Mouse (Mus musculus) G1E (cell line): ENCODE data around the gene Midn. TPM values are rescaled to one million over a fixed set of nuclear protein-coding genes. Genes with fewer than 3 reads are reported as not detected.

Experiments
- ATAC-seq: 2 replicates; pipeline ENCODE4 v1.8.0; 2016; ENCODE audit warnings: mild to moderate bottlenecking; ENCODE audit not compliant: insufficient number of reproducible peaks, poor library complexity, low FRiP score, severe bottlenecking; ENCODE audit errors: extremely low read depth
- DNase-seq: peaks from one replicate; pipeline ENCODE4 v3.0.0; 2012; ENCODE audit warnings: low spot score
- H3K27me3 ChIP-seq: 2 replicates; pipeline ENCODE4 v1.6.1; 2012; ENCODE audit warnings: mild to moderate bottlenecking, low read length, inconsistent platforms; ENCODE audit not compliant: insufficient read depth
- H3K36me3 ChIP-seq: replicated peaks from 2 replicates; pipeline ENCODE3; 2012; ENCODE audit warnings: mild to moderate bottlenecking, inconsistent platforms
- H3K4me1 ChIP-seq: 2 replicates; pipeline ENCODE4 v1.6.1; 2012; ENCODE audit warnings: low read depth, low read length, inconsistent platforms, mixed read lengths; ENCODE audit not compliant: insufficient read depth
- H3K4me3 ChIP-seq: 2 replicates; pipeline ENCODE4 v1.5.1; 2012; ENCODE audit warnings: low read depth, mild to moderate bottlenecking, inconsistent platforms, low read length, moderate library complexity, mixed read lengths
- H3K9me3 ChIP-seq: replicated peaks from 2 replicates; pipeline ENCODE4 v1.6.1; 2012; ENCODE audit warnings: inconsistent platforms
- CTCF ChIP-seq: IDR thresholded peaks from 2 replicates; pipeline ENCODE4 v1.5.1; 2012; ENCODE audit warnings: low read depth, low read length, inconsistent platforms, mixed read lengths
- GATA1 ChIP-seq: IDR thresholded peaks from 2 replicates; pipeline ENCODE4 v1.6.1; 2012; ENCODE audit warnings: borderline replicate concordance, low read length, inconsistent platforms, mixed read lengths
- GATA2 ChIP-seq: IDR thresholded peaks from 2 replicates; pipeline ENCODE4 v1.6.1; 2012; ENCODE audit warnings: low read depth, low read length, inconsistent platforms, borderline replicate concordance
- POLR2AphosphoS5 ChIP-seq: IDR thresholded peaks from 2 replicates; pipeline ENCODE4 v1.6.1; 2012; ENCODE audit warnings: low read depth, low read length, inconsistent platforms; ENCODE audit not compliant: insufficient replicate concordance
- TAL1 ChIP-seq: conservative IDR thresholded peaks from 2 replicates; pipeline ENCODE4 v1.6.1; 2012; ENCODE audit warnings: low read depth, low read length, inconsistent platforms, mixed read lengths
- polyA plus RNA-seq: library from polyadenylated mRNA; stranded (reverse); fragments of >175 nt; gene quantifications from 2 replicates; pipeline ENCODE4 v1.2.3, GENCODE M21; 2012
- total RNA-seq, 2 experiments: library from RNA; stranded (forward) in 1 of 2; stranded (reverse) in 1 of 2; fragments of 200-1000 nt in 1 of 2; fragments of >200 nt in 1 of 2; fragmentation: Nextera tagmentation in 1 of 2; gene quantifications; 2 replicates each; pipeline ENCODE4 v1.2.3; 2014 to 2017

Midn gene
- total and polyA plus RNA-seq, 3 experiments, result 19.2 to 302 (median 89.8) TPM

GRCm38 (mm10) chr10:80151211-80152034 is 3.4 kb downstream of the Midn start:
- TF ChIP-seq POLR2AphosphoS5 (no peak), GATA2 (no peak), TAL1 (no peak), GATA1 (no peak), CTCF (no peak)
- no peak for DNase-seq
- no peaks in the 10 kb centered on the region for H3K27me3 ChIP-seq
- H3K4me1 ChIP-seq, result peaks cover 73% of the 10 kb centered on the region
- peak overlapping the region; percentile 94 for H3K4me3 ChIP-seq
- H3K36me3 ChIP-seq, result peaks cover 76% of the 10 kb centered on the region
- no peak for ATAC-seq
- no peaks in the 10 kb centered on the region for H3K9me3 ChIP-seq

GRCm38 (mm10) chr10:80152071-80152872 is 4.2 kb downstream of the Midn start:
- no peak for TF ChIP-seq GATA1
- no peak for TF ChIP-seq TAL1
- no peak for TF ChIP-seq POLR2AphosphoS5
- TF ChIP-seq CTCF, result no peak
- no peak for TF ChIP-seq GATA2
- Histone ChIP-seq H3K4me1 (peaks cover 73% of the 10 kb centered on the region), H3K36me3 (peaks cover 76% of the 10 kb centered on the region), H3K4me3 (peak overlapping the region; percentile 94), H3K27me3 (no peaks in the 10 kb centered on the region), H3K9me3 (no peaks in the 10 kb centered on the region)
- no peak for ATAC-seq
- DNase-seq, result no peak

GRCm38 (mm10) chr10:80152873-80153260 is 4.8 kb downstream of the Midn start:
- no peaks in the 10 kb centered on the region for H3K9me3 ChIP-seq
- DNase-seq (no peak), ATAC-seq (0 out of 2 replicates have a peak, but pooled peaks have one; percentile 6)
- H3K4me3 ChIP-seq, result peak overlapping the region; percentile 94; the same call in 1 of the 2 replicates
- TF ChIP-seq GATA2 (no peak), GATA1 (no peak), TAL1 (no peak), CTCF (no peak), POLR2AphosphoS5 (no peak)
- peaks cover 77% of the 10 kb centered on the region for H3K36me3 ChIP-seq
- H3K27me3 ChIP-seq, result no peaks in the 10 kb centered on the region
- peaks cover 72% of the 10 kb centered on the region for H3K4me1 ChIP-seq

- Histone ChIP-seq H3K36me3 (peaks cover 81% of the 10 kb centered on the region), H3K4me1 (peaks cover 76% of the 10 kb centered on the region), H3K9me3 (no peaks in the 10 kb centered on the region), H3K27me3 (no peaks in the 10 kb centered on the region), H3K4me3 (peak overlapping the region; percentile 45; the same call in 1 of the 2 replicates)
- TF ChIP-seq POLR2AphosphoS5, result no peak
- no peak for TF ChIP-seq TAL1
- no peak for TF ChIP-seq CTCF
- TF ChIP-seq GATA2, result no peak
- no peak for TF ChIP-seq GATA1
- DNase-seq (no peak), ATAC-seq (no peak)
These were observed 5.6 kb downstream of the Midn start for GRCm38 (mm10) chr10:80153713-80154112.

- Histone ChIP-seq H3K9me3 (no peaks in the 10 kb centered on the region), H3K27me3 (no peaks in the 10 kb centered on the region), H3K4me1 (peaks cover 82% of the 10 kb centered on the region), H3K36me3 (peaks cover 82% of the 10 kb centered on the region), H3K4me3 (peak overlapping the region; percentile 5; the same call in 1 of the 2 replicates)
- DNase-seq, result no peak
- no peak for ATAC-seq
- no peak for TF ChIP-seq TAL1
- no peak for TF ChIP-seq POLR2AphosphoS5
- TF ChIP-seq GATA2, result no peak
- no peak for TF ChIP-seq GATA1
- TF ChIP-seq CTCF, result no peak
These were observed 6.3 kb downstream of the Midn start for GRCm38 (mm10) chr10:80154384-80154783.

- H3K27me3 ChIP-seq, result no peaks in the 10 kb centered on the region
- H3K9me3 ChIP-seq, result no peaks in the 10 kb centered on the region
- no peak for TF ChIP-seq TAL1
- no peak for TF ChIP-seq GATA2
- TF ChIP-seq CTCF, result no peak
- no peak for TF ChIP-seq POLR2AphosphoS5
- no peak for TF ChIP-seq GATA1
- peaks cover 77% of the 10 kb centered on the region for H3K36me3 ChIP-seq
- H3K4me3 ChIP-seq, result peak overlapping the region; percentile 50; the same call in 1 of the 2 replicates
- ATAC-seq, result no peak
- peaks cover 89% of the 10 kb centered on the region for H3K4me1 ChIP-seq
- no peak for DNase-seq
These were observed 7.2 kb downstream of the Midn start for GRCm38 (mm10) chr10:80155277-80155676.
